Mouse (Mus musculus) liver, embryonic 15.5 days (tissue): ENCODE measurements around the gene Atp6v0a1. TPM values are rescaled to one million over a fixed set of nuclear protein-coding genes. Genes with fewer than 3 reads are reported as not detected.
A peak's percentile ranks its signal among the peaks of the same experiment; 100 is the strongest.

Source experiments
- ATAC-seq: fragments of 200-750 bp; cut with Nextera tagmentation; 2 replicates; pipeline ENCODE4 v1.8.0; 2017; ENCODE audit warnings: moderate number of reproducible peaks, mild to moderate bottlenecking, moderate library complexity; ENCODE audit not compliant: insufficient read depth
- H3K27ac ChIP-seq: fragments of 300-500 bp; sonication (generic); replicated peaks from 2 replicates; pipeline ENCODE4 v1.5.1; 2015; ENCODE audit warnings: mild to moderate bottlenecking, inconsistent platforms
- H3K27me3 ChIP-seq: fragments of 300-500 bp; sonication (generic); 2 replicates; pipeline ENCODE4 v1.6.1; 2015; ENCODE audit warnings: mild to moderate bottlenecking, inconsistent platforms
- H3K36me3 ChIP-seq: fragments of 300-500 bp; sonication (generic); replicated peaks from 2 replicates; pipeline ENCODE4 v1.6.1; 2015; ENCODE audit warnings: moderate library complexity, mild to moderate bottlenecking, inconsistent platforms
- H3K4me1 ChIP-seq: fragments of 300-500 bp; sonication (generic); replicated peaks from 2 replicates; pipeline ENCODE4 v1.6.1; 2015; ENCODE audit warnings: inconsistent platforms
- H3K4me2 ChIP-seq: fragments of 300-500 bp; sonication (generic); 2 replicates; pipeline ENCODE4 v1.6.1; 2015; ENCODE audit warnings: moderate library complexity, mild to moderate bottlenecking, inconsistent platforms
- H3K4me3 ChIP-seq: fragments of 300-500 bp; sonication (generic); replicated peaks from 2 replicates; pipeline ENCODE4 v1.5.1; 2015; ENCODE audit warnings: mild to moderate bottlenecking, inconsistent platforms
- H3K9ac ChIP-seq: fragments of 300-500 bp; sonication (generic); 2 replicates; pipeline ENCODE4 v1.6.1; 2015; ENCODE audit warnings: moderate library complexity, mild to moderate bottlenecking, inconsistent platforms
- H3K9me3 ChIP-seq: fragments of 300-500 bp; sonication (generic); replicated peaks from 2 replicates; pipeline ENCODE4 v1.6.1; 2016; ENCODE audit warnings: inconsistent platforms
- WGBS: fragments of 180-500 bp; shearing (Covaris S2); methylation state at CpG from one replicate; pipeline ENCODE4 v1.1.7; 2015; ENCODE audit warnings: mixed read lengths; ENCODE audit not compliant: insufficient replicate concordance; 5-methylcytosine and 5-hydroxymethylcytosine counted together
- polyA plus RNA-seq: library from polyadenylated mRNA; unstranded; fragments of >200 nt; fragmentation: Nextera tagmentation; extraction: Ambion mirVana; gene quantifications from 2 replicates; pipeline ENCODE4 v1.2.1, GENCODE M21; 2015

Atp6v0a1 gene
- polyA plus RNA-seq, 1 experiment from 2014 or later, result 45.3 TPM

DNA sequence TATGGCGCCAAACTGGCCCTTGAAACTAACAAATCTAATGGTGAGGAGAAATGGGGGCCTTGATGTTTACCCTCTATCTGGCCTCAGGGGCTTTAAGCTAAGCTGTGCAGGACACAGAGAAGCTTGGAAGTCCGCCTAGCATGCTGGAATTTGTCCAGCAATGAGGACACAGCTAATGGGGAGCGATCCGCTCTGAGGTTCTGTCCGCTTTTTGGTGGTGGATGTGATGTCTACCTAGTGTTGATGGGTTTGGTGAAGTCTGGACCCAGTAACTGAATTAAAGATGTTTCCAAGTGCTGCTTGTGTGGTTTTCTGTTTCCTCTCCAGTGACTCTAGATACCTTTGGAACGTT is 77.0 kb downstream of the Atp6v0a1 start:
- no peak for ATAC-seq
- WGBS, result 80% methylated on average over 6 of the region's 6 CpGs
- peak overlapping the region; percentile 84 for H3K27ac ChIP-seq

DNA sequence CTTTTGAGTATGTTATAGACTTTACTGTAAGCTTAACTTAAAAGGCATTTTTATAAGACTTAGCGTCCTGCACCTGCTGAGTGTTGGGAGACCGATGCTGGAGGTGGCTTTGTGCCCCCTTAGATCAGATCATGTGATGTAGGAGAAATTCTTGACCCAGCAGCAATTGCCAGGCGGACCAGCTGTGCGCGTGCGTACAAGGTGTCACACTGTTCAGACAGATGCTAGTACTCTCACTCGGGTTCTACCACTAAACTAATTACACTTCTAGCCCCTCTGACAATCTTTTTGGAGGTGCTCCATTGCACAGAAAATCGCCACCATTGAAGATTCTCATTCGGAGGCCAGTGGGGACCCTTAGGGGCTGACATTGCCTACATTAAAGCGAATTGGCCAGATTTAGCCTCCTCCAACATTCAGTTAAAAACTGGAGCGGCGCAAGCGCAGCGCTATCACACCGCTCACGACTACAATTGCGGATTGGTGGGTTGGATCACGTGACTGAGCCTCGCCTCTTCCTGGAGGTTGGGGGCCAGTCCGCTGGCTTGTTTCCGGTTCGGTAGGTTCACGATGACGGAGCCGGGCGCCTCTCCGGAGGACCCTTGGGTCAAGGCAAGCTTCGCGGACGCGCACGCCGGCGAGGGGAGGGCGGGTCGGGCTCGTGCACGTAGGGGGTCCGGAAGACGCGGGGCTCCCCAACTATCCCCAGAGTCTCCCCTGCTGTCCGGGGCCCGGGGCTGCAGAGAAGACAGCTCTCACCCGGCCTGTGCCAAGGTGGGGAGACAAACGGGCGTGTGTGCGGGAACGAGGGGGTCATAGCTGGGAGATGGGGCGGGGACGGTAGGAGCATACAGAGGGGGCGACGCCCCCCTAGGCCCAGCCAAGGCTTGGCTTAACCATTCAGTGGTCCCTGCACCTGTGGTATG is 77.8 kb downstream of the Atp6v0a1 start, which contains the start of gene Mlx:
Gene Mlx (plus strand): TSS at position 522 of the 926 bp plus-strand sequence.
- Histone ChIP-seq H3K36me3 (peaks cover 48% of the 10 kb centered on the region), H3K9me3 (no peaks in the 10 kb centered on the region), H3K9ac (peak within 1 kb of the TSS; percentile 78), H3K27ac (peak within 1 kb of the TSS; percentile 84), H3K27me3 (no peaks in the 10 kb centered on the region), H3K4me1 (peaks cover 60% of the 10 kb centered on the region), H3K4me3 (peak within 1 kb of the TSS; percentile 74), H3K4me2 (peak within 1 kb of the TSS; percentile 92)
- 2% methylated on average over 52 of the region's 52 CpGs for WGBS
- ATAC-seq, result peak; percentile 75

More for the DNA sequence above, 77.0 kb downstream of the Atp6v0a1 start:
- H3K9ac ChIP-seq, result peak overlapping the region; percentile 78
- H3K4me1 ChIP-seq, result peaks cover 67% of the 10 kb centered on the region
- peaks cover 40% of the 10 kb centered on the region for H3K36me3 ChIP-seq
- no peaks in the 10 kb centered on the region for H3K9me3 ChIP-seq
- peak overlapping the region; percentile 74 for H3K4me3 ChIP-seq
- peak overlapping the region; percentile 92 for H3K4me2 ChIP-seq
- H3K27me3 ChIP-seq, result peaks cover 7% of the 10 kb centered on the region

DNA sequence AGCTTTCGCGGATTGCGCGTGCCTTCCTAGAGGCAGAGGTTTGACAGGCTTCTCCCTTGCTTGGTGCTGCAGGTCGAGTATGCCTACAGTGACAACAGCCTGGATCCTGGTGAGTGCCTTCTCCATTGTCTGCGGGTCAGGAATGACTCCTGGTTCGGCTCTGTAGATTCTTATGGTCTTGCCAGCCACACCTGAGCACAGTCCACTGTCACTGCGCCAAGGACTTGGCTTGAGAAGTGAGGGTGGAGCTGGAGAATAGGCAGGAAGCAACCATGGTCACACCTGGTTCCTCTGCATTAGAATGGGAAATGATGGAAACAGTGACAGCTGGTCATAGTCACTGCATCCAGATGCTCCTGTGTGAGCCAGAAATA is 78.4 kb downstream of the Atp6v0a1 start:
- 11% methylated on average over 8 of the region's 8 CpGs for WGBS
- peaks cover 54% of the 10 kb centered on the region for H3K36me3 ChIP-seq
- H3K4me3 ChIP-seq, result peak overlapping the region; percentile 74
- peak overlapping the region; percentile 92 for H3K4me2 ChIP-seq
- peak overlapping the region; percentile 84 for H3K27ac ChIP-seq
- no peaks in the 10 kb centered on the region for H3K27me3 ChIP-seq
- ATAC-seq, result no peak
- peak overlapping the region; percentile 78 for H3K9ac ChIP-seq
- no peaks in the 10 kb centered on the region for H3K9me3 ChIP-seq
- H3K4me1 ChIP-seq, result peaks cover 54% of the 10 kb centered on the region

DNA sequence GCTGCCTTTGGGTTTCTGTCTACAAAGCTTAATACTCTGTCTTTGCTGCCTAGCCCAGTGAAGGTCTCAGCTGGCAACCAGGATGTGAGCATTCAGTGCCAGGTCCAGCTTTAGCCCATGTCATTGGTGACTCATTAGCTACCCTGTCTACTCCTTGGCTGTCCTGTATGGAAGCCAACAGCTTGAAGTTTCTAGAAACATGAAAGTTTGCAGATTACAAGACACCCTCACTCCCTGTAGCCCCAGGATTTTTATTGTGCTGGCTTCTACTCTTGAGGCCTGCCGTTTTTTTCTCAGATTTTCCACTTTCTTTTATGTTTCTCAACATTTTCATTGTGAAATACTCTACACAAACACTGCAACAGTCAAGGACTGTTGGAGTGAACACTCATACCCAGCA is 80.7 kb downstream of the Atp6v0a1 start:
- H3K9ac ChIP-seq, result no peak overlapping the region
- peaks cover 48% of the 10 kb centered on the region for H3K4me1 ChIP-seq
- H3K27ac ChIP-seq, result no peak overlapping the region
- 74% methylated on average over 1 of the region's 1 CpGs for WGBS
- ATAC-seq, result no peak
- no peak overlapping the region for H3K4me3 ChIP-seq
- peaks cover 64% of the 10 kb centered on the region for H3K36me3 ChIP-seq
- H3K9me3 ChIP-seq, result no peaks in the 10 kb centered on the region
- H3K27me3 ChIP-seq, result no peaks in the 10 kb centered on the region
- H3K4me2 ChIP-seq, result no peak overlapping the region

DNA sequence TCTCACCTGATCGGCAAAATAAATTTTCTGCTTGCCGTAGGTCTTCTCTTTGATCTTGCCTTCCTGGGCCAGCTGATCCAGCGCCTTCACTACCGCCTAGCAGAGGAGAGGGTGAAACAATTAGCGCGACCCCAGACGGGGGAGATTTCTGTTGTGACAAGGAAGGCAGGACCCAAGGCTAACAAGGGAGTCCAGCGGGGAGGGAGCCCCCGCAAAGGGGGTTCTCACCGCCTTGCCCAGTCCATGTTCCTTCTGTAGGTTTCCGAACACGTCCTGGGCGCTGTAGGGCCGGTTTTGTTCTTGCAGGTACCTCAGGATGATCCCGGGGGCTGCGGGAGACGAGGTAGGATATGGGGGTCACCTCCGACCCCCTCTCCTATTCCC is 85.7 kb downstream of the Atp6v0a1 start:
- Histone ChIP-seq H3K36me3 (peaks cover 72% of the 10 kb centered on the region), H3K9ac (peak overlapping the region; percentile 88), H3K27me3 (no peaks in the 10 kb centered on the region), H3K4me1 (peaks cover 28% of the 10 kb centered on the region), H3K4me2 (peak overlapping the region; percentile 97), H3K27ac (peak overlapping the region; percentile 96), H3K9me3 (no peaks in the 10 kb centered on the region), H3K4me3 (peak overlapping the region; percentile 79)
- WGBS, result under 1% methylated on average over 18 of the region's 18 CpGs
- ATAC-seq, result 0 out of 2 replicates have a peak, but pooled peaks have one; percentile 1

DNA sequence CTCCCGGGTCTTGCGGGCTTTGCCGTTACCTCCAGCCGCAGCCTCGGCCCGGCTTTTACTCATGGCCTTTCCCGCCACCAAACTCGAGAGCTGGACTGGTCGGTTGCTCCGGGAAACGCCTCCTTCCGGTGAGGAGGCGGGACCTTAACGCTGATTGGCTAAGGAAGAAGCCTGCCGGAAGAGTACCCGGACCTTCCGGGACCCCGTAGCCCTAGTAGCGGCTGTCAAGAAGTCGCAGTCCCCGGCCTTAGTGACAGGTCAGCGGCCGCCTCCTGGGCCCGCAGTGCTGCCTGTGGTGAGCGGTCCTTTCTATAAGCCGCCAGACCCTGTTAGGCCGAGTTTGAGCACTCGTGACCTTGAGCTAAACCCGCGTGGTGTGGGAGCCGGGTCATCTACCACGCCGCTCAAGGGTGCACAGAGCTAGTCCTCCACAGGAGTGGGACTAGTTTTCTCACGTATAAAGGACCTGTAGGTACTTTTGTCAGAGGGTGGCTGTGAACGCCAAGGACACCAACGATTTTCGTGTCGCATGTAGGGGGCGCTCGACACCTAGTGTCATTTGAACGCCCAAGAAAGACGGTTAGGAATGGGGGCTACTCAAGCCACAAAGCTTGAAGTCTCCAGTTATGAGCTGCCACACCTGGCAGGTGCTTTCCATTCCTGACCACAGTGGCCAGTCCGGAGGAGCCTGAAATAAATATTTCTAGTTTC is 86.2 kb downstream of the Atp6v0a1 start, which contains the start of gene Psmc3ip:
Gene Psmc3ip (minus strand): TSS at position 123 of the 711 bp plus-strand sequence.
- Histone ChIP-seq H3K4me1 (peaks cover 28% of the 10 kb centered on the region), H3K4me3 (peak within 1 kb of the TSS; percentile 79), H3K27me3 (no peaks in the 10 kb centered on the region), H3K27ac (peak within 1 kb of the TSS; percentile 96), H3K9ac (peak within 1 kb of the TSS; percentile 88), H3K36me3 (peaks cover 72% of the 10 kb centered on the region), H3K9me3 (no peaks in the 10 kb centered on the region), H3K4me2 (peak within 1 kb of the TSS; percentile 97)
- peak; percentile 97 for ATAC-seq
- under 1% methylated on average over 43 of the region's 43 CpGs for WGBS

DNA sequence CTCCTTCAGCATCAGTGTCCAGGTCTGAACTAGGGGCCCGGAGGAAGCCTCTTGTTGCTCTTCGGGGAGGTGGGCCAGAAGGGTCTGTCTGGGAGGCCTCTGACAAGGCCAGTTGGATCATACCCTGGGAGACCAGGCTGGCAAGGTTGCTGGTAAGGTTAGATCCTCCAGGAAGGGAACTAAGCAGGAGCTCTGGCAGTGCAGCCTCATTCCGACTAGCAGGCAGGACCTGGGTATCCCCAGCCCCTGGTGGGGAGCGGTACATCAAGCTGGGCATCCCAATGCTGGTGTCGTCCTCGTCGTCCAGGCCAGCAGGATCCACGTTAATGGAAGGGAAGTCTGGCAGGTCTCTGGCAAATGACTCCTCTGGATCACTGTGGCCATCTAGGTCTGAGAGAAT is 89.0 kb downstream of the Atp6v0a1 start:
- Histone ChIP-seq H3K4me2 (no peak overlapping the region), H3K4me3 (no peak overlapping the region), H3K9ac (no peak overlapping the region), H3K4me1 (peaks cover 28% of the 10 kb centered on the region), H3K9me3 (no peaks in the 10 kb centered on the region), H3K36me3 (peaks cover 72% of the 10 kb centered on the region), H3K27ac (no peak overlapping the region), H3K27me3 (no peaks in the 10 kb centered on the region)
- ATAC-seq, result no peak
- WGBS, result 90% methylated on average over 8 of the region's 8 CpGs

DNA sequence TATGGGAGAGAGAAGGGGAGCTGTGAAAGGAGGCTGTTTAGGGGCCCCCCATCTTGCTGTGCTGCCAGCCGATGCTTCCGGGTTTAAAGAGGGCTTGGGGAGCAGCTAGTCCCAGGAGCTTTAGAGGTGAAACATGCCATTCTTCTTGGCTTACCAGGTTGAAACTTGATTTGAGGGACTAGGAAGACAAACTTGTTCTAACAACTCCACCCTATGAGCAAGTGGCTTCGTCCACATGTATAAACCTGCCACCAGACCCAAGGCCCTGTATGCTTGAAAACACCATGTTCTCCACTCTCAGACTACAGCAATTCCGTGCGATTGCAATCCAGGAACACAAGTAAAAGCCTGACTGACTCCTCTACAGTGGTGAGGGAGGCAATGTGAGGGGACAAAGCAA is 93.8 kb downstream of the Atp6v0a1 start:
- no peak overlapping the region for H3K4me2 ChIP-seq
- no peaks in the 10 kb centered on the region for H3K9me3 ChIP-seq
- no peak overlapping the region for H3K4me3 ChIP-seq
- H3K4me1 ChIP-seq, result no peaks in the 10 kb centered on the region
- H3K9ac ChIP-seq, result no peak overlapping the region
- ATAC-seq, result no peak
- WGBS, result 84% methylated on average over 5 of the region's 5 CpGs
- H3K27ac ChIP-seq, result no peak overlapping the region
- H3K27me3 ChIP-seq, result no peaks in the 10 kb centered on the region
- H3K36me3 ChIP-seq, result peaks cover 90% of the 10 kb centered on the region

DNA sequence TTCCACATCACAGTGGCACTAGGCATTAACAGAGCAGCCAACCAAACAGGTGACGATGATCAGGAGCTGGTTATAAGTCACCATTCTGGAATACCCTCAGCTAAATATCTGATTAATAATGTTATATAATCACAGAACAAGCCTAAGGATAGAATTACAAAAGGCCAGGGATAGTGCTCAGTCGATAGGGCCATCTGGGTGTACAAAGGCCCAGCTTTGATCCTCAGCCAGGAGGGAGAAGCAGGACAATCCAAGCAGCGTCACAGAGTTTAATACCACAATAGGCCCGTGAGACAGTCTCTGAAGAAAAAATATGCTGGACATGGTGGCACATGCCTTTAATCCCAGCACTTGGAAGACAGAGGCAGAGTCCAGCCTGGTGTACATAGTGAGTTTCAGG is 100.1 kb downstream of the Atp6v0a1 start:
- Histone ChIP-seq H3K27ac (no peak overlapping the region), H3K9me3 (no peaks in the 10 kb centered on the region), H3K36me3 (peaks cover 42% of the 10 kb centered on the region), H3K4me2 (no peak overlapping the region), H3K27me3 (no peaks in the 10 kb centered on the region), H3K4me1 (peaks cover 13% of the 10 kb centered on the region; the same call in 1 of the 2 replicates), H3K4me3 (no peak overlapping the region), H3K9ac (no peak overlapping the region)
- no peak for ATAC-seq
- 88% methylated on average over 4 of the region's 4 CpGs for WGBS

DNA sequence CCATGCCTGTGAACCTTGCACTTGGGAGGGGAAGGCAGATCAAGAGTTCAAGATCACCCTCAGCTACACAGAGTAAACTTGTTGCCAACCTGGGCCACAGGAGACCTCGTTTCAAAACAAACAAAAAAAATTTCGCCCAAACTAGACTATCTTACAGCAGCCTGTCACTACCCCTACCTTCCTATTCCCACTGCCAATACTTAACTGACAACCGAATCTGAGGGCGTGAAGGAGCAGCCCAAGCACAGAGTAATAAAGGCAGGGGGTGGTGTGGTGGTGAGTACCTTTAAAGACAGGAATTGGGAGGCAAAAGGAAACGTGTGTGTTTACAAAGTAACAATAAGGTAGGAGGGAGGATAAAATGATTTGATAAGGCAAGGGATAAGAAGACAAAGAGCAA is 101.5 kb downstream of the Atp6v0a1 start:
- no peak overlapping the region for H3K9ac ChIP-seq
- H3K4me3 ChIP-seq, result no peak overlapping the region
- no peak for ATAC-seq
- peaks cover 21% of the 10 kb centered on the region for H3K4me1 ChIP-seq
- H3K36me3 ChIP-seq, result peaks cover 32% of the 10 kb centered on the region
- no peak overlapping the region for H3K27ac ChIP-seq
- H3K9me3 ChIP-seq, result no peaks in the 10 kb centered on the region
- WGBS, result 53% methylated on average over 5 of the region's 5 CpGs
- no peaks in the 10 kb centered on the region for H3K27me3 ChIP-seq
- no peak overlapping the region for H3K4me2 ChIP-seq

DNA sequence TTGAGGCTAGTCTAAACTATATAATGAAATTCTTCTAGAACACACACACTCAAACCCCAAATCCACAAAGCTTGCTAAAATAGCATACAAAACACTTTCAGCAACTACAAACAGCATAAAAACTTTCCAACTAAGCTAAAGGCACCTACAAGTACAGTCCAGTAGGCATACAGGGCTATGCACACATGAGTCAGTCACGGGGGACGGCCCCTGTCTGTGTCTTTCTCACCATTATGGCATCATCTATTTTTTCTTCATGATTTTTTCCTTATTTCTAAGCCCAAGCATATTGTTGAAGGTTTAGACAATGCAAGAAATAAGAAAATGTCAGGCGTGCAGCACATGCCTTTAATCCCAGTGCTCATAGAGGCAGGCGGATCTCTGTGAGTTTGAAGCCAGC is 101.9 kb downstream of the Atp6v0a1 start:
- H3K4me1 ChIP-seq, result peaks cover 26% of the 10 kb centered on the region
- WGBS, result 83% methylated on average over 4 of the region's 4 CpGs
- H3K4me3 ChIP-seq, result no peak overlapping the region
- H3K27ac ChIP-seq, result no peak overlapping the region
- H3K36me3 ChIP-seq, result peaks cover 32% of the 10 kb centered on the region
- no peaks in the 10 kb centered on the region for H3K27me3 ChIP-seq
- no peak for ATAC-seq
- H3K9ac ChIP-seq, result no peak overlapping the region
- no peak overlapping the region for H3K4me2 ChIP-seq
- no peaks in the 10 kb centered on the region for H3K9me3 ChIP-seq
